Mouse (Mus musculus): ENCODE data around the gene Acbd5. TPM values are rescaled to one million over a fixed set of nuclear protein-coding genes. Genes with fewer than 3 reads are reported as not detected.
A peak's percentile ranks its signal among the peaks of the same experiment; 100 is the strongest.
"Not testable (repeated sequence)": the region's sequence is repeated elsewhere in the genome, so short reads cannot be mapped to it uniquely, and the experiment has no call there.

Acbd5 gene
- polyA plus RNA-seq, 1 experiment from 2014 or later, result 31.1 TPM

- 2% methylated on average over 24 of the region's 24 CpGs for WGBS
- ATAC-seq (replicated peaks; ENCODE audit: low FRiP score, low read depth) (peak; percentile 95), DNase-seq (ENCODE audit: low spot score) (peak; percentile 99)
- H3K27me3 ChIP-seq (ENCODE audit: insufficient read depth, low read length), result no peaks in the 10 kb centered on the region
- H3K9ac ChIP-seq (ENCODE audit: low read depth, low read length), result peak within 1 kb of the TSS; percentile 84
- no peaks in the 10 kb centered on the region for H3K9me3 ChIP-seq (replicated peaks; ENCODE audit: low read length)
- H3K36me3 ChIP-seq (ENCODE audit: insufficient read depth, low read length), result no peaks in the 10 kb centered on the region
- peaks cover 10% of the 10 kb centered on the region; the same call in 1 of the 2 replicates for H3K4me1 ChIP-seq (replicated peaks; ENCODE audit: insufficient read depth, low read length)
- H3K4me3 ChIP-seq (replicated peaks; ENCODE audit: low read depth, low read length), result peak within 1 kb of the TSS; percentile 69
- H3K27ac ChIP-seq, result peak within 1 kb of the TSS; percentile 97
- peak within 1 kb of the TSS; percentile 77 for H3K4me2 ChIP-seq (ENCODE audit: low read length)
- TF ChIP-seq CTCF (IDR thresholded peaks at IDR 0.05; ENCODE audit: low read depth), result peak; percentile 64
Observed at GRCm38 (mm10) chr2:23040001-23040646, 27.8 kb upstream of the Acbd5 start, which contains the start of gene Abi1. TSS of gene Abi1 (minus strand) at chr2:23040241.

- not testable (repeated sequence) for H3K4me3 ChIP-seq (replicated peaks; ENCODE audit: low read depth, low read length); H3K4me2 ChIP-seq (ENCODE audit: low read length); H3K9me3 ChIP-seq (replicated peaks; ENCODE audit: low read length); H3K27ac ChIP-seq; H3K36me3 ChIP-seq (ENCODE audit: insufficient read depth, low read length); H3K4me1 ChIP-seq (replicated peaks; ENCODE audit: insufficient read depth, low read length); H3K9ac ChIP-seq (ENCODE audit: low read depth, low read length); H3K27me3 ChIP-seq (ENCODE audit: insufficient read depth, low read length); ATAC-seq (replicated peaks; ENCODE audit: low FRiP score, low read depth); DNase-seq (ENCODE audit: low spot score)
- 86% methylated on average over 7 of the region's 7 CpGs for WGBS
Observed at GRCm38 (mm10) chr2:23040690-23041089, 27.3 kb upstream of the Acbd5 start.

GRCm38 (mm10) chr2:23041457-23041856, 26.5 kb upstream of the Acbd5 start:
- WGBS, result 84% methylated on average over 4 of the region's 4 CpGs
- Histone ChIP-seq H3K36me3 (ENCODE audit: insufficient read depth, low read length) (no peaks in the 10 kb centered on the region), H3K4me2 (ENCODE audit: low read length) (no peak overlapping the region), H3K4me1 (replicated peaks; ENCODE audit: insufficient read depth, low read length) (peaks cover 7% of the 10 kb centered on the region; the same call in 1 of the 2 replicates), H3K9ac (ENCODE audit: low read depth, low read length) (no peak overlapping the region), H3K27ac (no peak overlapping the region), H3K27me3 (ENCODE audit: insufficient read depth, low read length) (no peaks in the 10 kb centered on the region), H3K4me3 (replicated peaks; ENCODE audit: low read depth, low read length) (no peak overlapping the region), H3K9me3 (replicated peaks; ENCODE audit: low read length) (no peaks in the 10 kb centered on the region)
- ATAC-seq (replicated peaks; ENCODE audit: low FRiP score, low read depth) (no peak), DNase-seq (ENCODE audit: low spot score) (no peak)
- TF ChIP-seq CTCF (IDR thresholded peaks at IDR 0.05; ENCODE audit: low read depth), result no peak

GRCm38 (mm10) chr2:23042189-23042588, 25.8 kb upstream of the Acbd5 start:
- no peak for ATAC-seq (replicated peaks; ENCODE audit: low FRiP score, low read depth)
- H3K4me2 ChIP-seq (ENCODE audit: low read length), result no peak overlapping the region
- H3K27me3 ChIP-seq (ENCODE audit: insufficient read depth, low read length), result no peaks in the 10 kb centered on the region
- H3K9ac ChIP-seq (ENCODE audit: low read depth, low read length), result no peak overlapping the region
- H3K36me3 ChIP-seq (ENCODE audit: insufficient read depth, low read length), result no peaks in the 10 kb centered on the region
- TF ChIP-seq CTCF (IDR thresholded peaks at IDR 0.05; ENCODE audit: low read depth), result no peak
- no peak overlapping the region for H3K27ac ChIP-seq
- 89% methylated on average over 3 of the region's 3 CpGs for WGBS
- H3K4me3 ChIP-seq (replicated peaks; ENCODE audit: low read depth, low read length), result no peak overlapping the region
- no peak for DNase-seq (ENCODE audit: low spot score)
- no peaks in the 10 kb centered on the region for H3K9me3 ChIP-seq (replicated peaks; ENCODE audit: low read length)
- no peaks in the 10 kb centered on the region for H3K4me1 ChIP-seq (replicated peaks; ENCODE audit: insufficient read depth, low read length)

- Histone ChIP-seq H3K36me3 (ENCODE audit: insufficient read depth, low read length) (no peaks in the 10 kb centered on the region), H3K9me3 (replicated peaks; ENCODE audit: low read length) (no peaks in the 10 kb centered on the region), H3K9ac (ENCODE audit: low read depth, low read length) (no peak overlapping the region), H3K4me3 (replicated peaks; ENCODE audit: low read depth, low read length) (no peak overlapping the region), H3K27ac (no peak overlapping the region), H3K4me1 (replicated peaks; ENCODE audit: insufficient read depth, low read length) (no peaks in the 10 kb centered on the region), H3K4me2 (ENCODE audit: low read length) (no peak overlapping the region), H3K27me3 (ENCODE audit: insufficient read depth, low read length) (no peaks in the 10 kb centered on the region)
- WGBS, result 68% methylated on average over 1 of the region's 1 CpGs
- no peak for TF ChIP-seq CTCF (IDR thresholded peaks at IDR 0.05; ENCODE audit: low read depth)
- DNase-seq (ENCODE audit: low spot score) (no peak), ATAC-seq (replicated peaks; ENCODE audit: low FRiP score, low read depth) (no peak)
Observed at GRCm38 (mm10) chr2:23045703-23046102, 22.3 kb upstream of the Acbd5 start.

GRCm38 (mm10) chr2:23048006-23048405, 20.0 kb upstream of the Acbd5 start:
- ATAC-seq (replicated peaks; ENCODE audit: low FRiP score, low read depth) (no peak), DNase-seq (ENCODE audit: low spot score) (no peak)
- H3K27me3 ChIP-seq (ENCODE audit: insufficient read depth, low read length), result no peaks in the 10 kb centered on the region
- H3K36me3 ChIP-seq (ENCODE audit: insufficient read depth, low read length), result no peaks in the 10 kb centered on the region
- H3K4me2 ChIP-seq (ENCODE audit: low read length), result no peak overlapping the region
- no peak for TF ChIP-seq CTCF (IDR thresholded peaks at IDR 0.05; ENCODE audit: low read depth)
- H3K27ac ChIP-seq, result no peak overlapping the region
- H3K9ac ChIP-seq (ENCODE audit: low read depth, low read length), result no peak overlapping the region
- H3K9me3 ChIP-seq (replicated peaks; ENCODE audit: low read length), result no peaks in the 10 kb centered on the region
- no peak overlapping the region for H3K4me3 ChIP-seq (replicated peaks; ENCODE audit: low read depth, low read length)
- no peaks in the 10 kb centered on the region for H3K4me1 ChIP-seq (replicated peaks; ENCODE audit: insufficient read depth, low read length)

- DNase-seq (ENCODE audit: low spot score) (no peak), ATAC-seq (replicated peaks; ENCODE audit: low FRiP score, low read depth) (no peak)
- no peak overlapping the region for H3K9ac ChIP-seq (ENCODE audit: low read depth, low read length)
- H3K27ac ChIP-seq, result no peak overlapping the region
- H3K4me3 ChIP-seq (replicated peaks; ENCODE audit: low read depth, low read length), result no peak overlapping the region
- no peaks in the 10 kb centered on the region for H3K36me3 ChIP-seq (ENCODE audit: insufficient read depth, low read length)
- no peaks in the 10 kb centered on the region for H3K27me3 ChIP-seq (ENCODE audit: insufficient read depth, low read length)
- H3K4me2 ChIP-seq (ENCODE audit: low read length), result no peak overlapping the region
- WGBS, result 64% methylated on average over 2 of the region's 2 CpGs
- H3K9me3 ChIP-seq (replicated peaks; ENCODE audit: low read length), result no peaks in the 10 kb centered on the region
- TF ChIP-seq CTCF (IDR thresholded peaks at IDR 0.05; ENCODE audit: low read depth), result no peak
- no peaks in the 10 kb centered on the region for H3K4me1 ChIP-seq (replicated peaks; ENCODE audit: insufficient read depth, low read length)
Observed at GRCm38 (mm10) chr2:23051890-23052289, 16.1 kb upstream of the Acbd5 start.
